Mouse (Mus musculus) bone marrow macrophage, adult 2 months (primary cell): ENCODE data around the gene Fam69a.

ENCODE experiments used
- CTCF ChIP-seq: IDR thresholded peaks from 2 replicates; pipeline ENCODE4 v1.5.1; 2012; ENCODE audit warnings: low read depth, mild to moderate bottlenecking, low read length, moderate library complexity
- POLR2A ChIP-seq: IDR thresholded peaks from 2 replicates; pipeline ENCODE4 v1.6.1; 2012; ENCODE audit warnings: mild to moderate bottlenecking, low read depth, low read length, borderline replicate concordance

DNA sequence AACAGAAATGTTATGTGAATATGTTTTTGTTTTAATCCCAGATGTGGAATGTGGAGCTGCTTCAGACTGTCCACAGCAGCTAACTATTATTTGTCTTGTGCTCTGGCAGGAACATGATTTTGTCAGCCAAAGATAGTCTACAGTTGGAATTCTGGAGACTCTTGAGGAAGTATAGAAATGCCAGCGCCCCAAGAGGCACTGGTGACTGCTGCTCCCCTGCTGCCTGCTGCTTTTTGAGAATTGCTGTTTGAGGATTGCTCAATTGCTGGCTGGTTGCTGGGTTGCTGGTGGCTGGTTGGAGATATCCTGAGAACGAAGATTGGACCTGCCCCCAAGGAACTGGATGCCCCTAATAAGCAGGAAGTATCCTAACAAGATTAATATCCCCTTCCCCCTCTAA, 22.8 kb upstream of the Fam69a start:
- TF ChIP-seq CTCF (no peak), POLR2A (no peak)
